Mouse (Mus musculus) MEL (cell line): ENCODE data around the gene Auts2. TPM values are rescaled to one million over a fixed set of nuclear protein-coding genes. Genes with fewer than 3 reads are reported as not detected.

ENCODE experiments used
- DNase-seq: peaks from one replicate; pipeline ENCODE4 v3.0.0; 2011; ENCODE audit warnings: low read depth, low spot score
- H3K27ac ChIP-seq: 2 replicates; pipeline ENCODE4 v1.5.1; 2012; ENCODE audit warnings: low read depth, mild to moderate bottlenecking, control low read depth, low read length, moderate library complexity; ENCODE audit not compliant: control insufficient read depth
- H3K27me3 ChIP-seq, 2 experiments: fragments of 150-350 bp in 1 of 2; sonication (generic) in 1 of 2; 2 replicates each; pipeline ENCODE4 v1.6.1; 2012; ENCODE audit warnings: low read length in 2 of 2, mild to moderate bottlenecking in 2 of 2, improper control_type of control experiment in 1 of 2, moderate library complexity in 1 of 2; ENCODE audit not compliant: insufficient read depth in 2 of 2, control insufficient read depth in 1 of 2
- H3K36me3 ChIP-seq, 2 experiments: 2 replicates each; pipeline ENCODE4 v1.6.1; 2012 to 2014; ENCODE audit warnings: low read length in 2 of 2, improper control_type of control experiment in 1 of 2, inconsistent platforms in 1 of 2, mild to moderate bottlenecking in 1 of 2; ENCODE audit not compliant: insufficient read depth in 2 of 2, control insufficient read depth in 1 of 2
- H3K4me1 ChIP-seq, 2 experiments: fragments of 150-350 bp in 1 of 2; sonication (generic) in 1 of 2; 2 replicates each; pipeline ENCODE4 v1.6.1; 2012; ENCODE audit warnings: low read length in 2 of 2, improper control_type of control experiment in 1 of 2, mild to moderate bottlenecking in 1 of 2; ENCODE audit not compliant: insufficient read depth in 2 of 2, control insufficient read depth in 1 of 2
- H3K4me3 ChIP-seq, 2 experiments: fragments of 150-350 bp in 1 of 2; sonication (generic) in 1 of 2; 2 replicates each; pipeline ENCODE4 v1.5.1; 2012; ENCODE audit warnings: low read depth in 2 of 2, low read length in 2 of 2, mild to moderate bottlenecking in 2 of 2, moderate library complexity in 2 of 2, control low read depth in 1 of 2, improper control_type of control experiment in 1 of 2; ENCODE audit not compliant: control insufficient read depth in 1 of 2, insufficient read depth in 1 of 2
- H3K79me2 ChIP-seq: 2 replicates; pipeline ENCODE4 v1.6.1; 2012; ENCODE audit warnings: mild to moderate bottlenecking, low read length, moderate library complexity; ENCODE audit not compliant: control insufficient read depth, poor library complexity, insufficient read depth
- H3K9ac ChIP-seq: 2 replicates; pipeline ENCODE4 v1.6.1; 2012; ENCODE audit warnings: low read depth, mild to moderate bottlenecking, control low read depth, low read length, moderate library complexity; ENCODE audit not compliant: control insufficient read depth, poor library complexity, severe bottlenecking
- H3K9me3 ChIP-seq: fragments of 150-350 bp; sonication (generic); replicated peaks from 2 replicates; pipeline ENCODE4 v1.6.1; 2012; ENCODE audit warnings: mild to moderate bottlenecking, low read length, improper control_type of control experiment, moderate library complexity; ENCODE audit not compliant: insufficient read depth
- CHD1 ChIP-seq: IDR thresholded peaks from 2 replicates; pipeline ENCODE4 v1.6.1; 2012; ENCODE audit warnings: low read depth, mild to moderate bottlenecking, inconsistent platforms, low read length, improper control_type of control experiment
- ELF1 ChIP-seq: IDR thresholded peaks from 2 replicates; pipeline ENCODE4 v1.6.1; 2014; ENCODE audit warnings: low read depth, mild to moderate bottlenecking, inconsistent platforms, low read length, improper control_type of control experiment, moderate library complexity
- EP300 ChIP-seq, 2 experiments: IDR thresholded peaks; 2 replicates each; pipeline ENCODE4 v1.6.1; 2011; ENCODE audit warnings: improper control_type of control experiment in 2 of 2, low read length in 2 of 2, low read depth in 1 of 2, mild to moderate bottlenecking in 1 of 2
- MAX ChIP-seq: IDR thresholded peaks from 2 replicates; pipeline ENCODE4 v1.6.1; 2011; ENCODE audit warnings: low read length, improper control_type of control experiment
- MAZ ChIP-seq: IDR thresholded peaks from 2 replicates; pipeline ENCODE4 v1.6.1; 2012; ENCODE audit warnings: low read depth, mild to moderate bottlenecking, inconsistent platforms, low read length, improper control_type of control experiment
- MYB ChIP-seq: IDR thresholded peaks from 2 replicates; pipeline ENCODE4 v1.6.1; 2011; ENCODE audit warnings: mild to moderate bottlenecking, low read depth, low read length, improper control_type of control experiment
- NELFE ChIP-seq: IDR thresholded peaks from 2 replicates; pipeline ENCODE4 v1.6.1; 2011; ENCODE audit warnings: low read depth, low read length, improper control_type of control experiment
- POLR2AphosphoS5 ChIP-seq: IDR thresholded peaks from 2 replicates; pipeline ENCODE4 v1.6.1; 2012; ENCODE audit warnings: low read depth, borderline replicate concordance, mild to moderate bottlenecking, inconsistent platforms, low read length, moderate library complexity, mixed read lengths
- RAD21 ChIP-seq: IDR thresholded peaks from 2 replicates; pipeline ENCODE4 v1.6.1; 2011; ENCODE audit warnings: mild to moderate bottlenecking, low read depth, low read length, improper control_type of control experiment
- RCOR1 ChIP-seq: IDR thresholded peaks from 2 replicates; pipeline ENCODE4 v1.6.1; 2012; ENCODE audit warnings: low read depth, mild to moderate bottlenecking, inconsistent platforms, low read length, improper control_type of control experiment
- SIN3A ChIP-seq: IDR thresholded peaks from 2 replicates; pipeline ENCODE4 v1.6.1; 2012; ENCODE audit warnings: low read length, improper control_type of control experiment, inconsistent platforms
- SMC3 ChIP-seq: IDR thresholded peaks from 2 replicates; pipeline ENCODE4 v1.6.1; 2011; ENCODE audit warnings: low read depth, low read length, improper control_type of control experiment
- TAL1 ChIP-seq: IDR thresholded peaks from 2 replicates; pipeline ENCODE4 v1.6.1; 2012; ENCODE audit warnings: mild to moderate bottlenecking, inconsistent platforms, low read length, moderate library complexity, mixed read lengths
- TBP ChIP-seq: IDR thresholded peaks from 2 replicates; pipeline ENCODE4 v1.8.0; 2011; ENCODE audit warnings: low read depth, low read length, improper control_type of control experiment
- TCF12 ChIP-seq: IDR thresholded peaks from 2 replicates; pipeline ENCODE4 v1.6.1; 2014; ENCODE audit warnings: low read depth, mild to moderate bottlenecking, inconsistent platforms, low read length, improper control_type of control experiment, moderate library complexity
- UBTF ChIP-seq: IDR thresholded peaks from 2 replicates; pipeline ENCODE4 v1.6.1; 2012; ENCODE audit warnings: low read depth, mild to moderate bottlenecking, inconsistent platforms, low read length, improper control_type of control experiment, moderate library complexity, borderline replicate concordance; ENCODE audit not compliant: insufficient read depth
- USF1 ChIP-seq: IDR thresholded peaks from 2 replicates; pipeline ENCODE4 v1.6.1; 2014; ENCODE audit warnings: low read depth, mild to moderate bottlenecking, inconsistent platforms, low read length, improper control_type of control experiment, moderate library complexity
- ZMIZ1 ChIP-seq: IDR thresholded peaks from 2 replicates; pipeline ENCODE4 v1.6.1; 2012; ENCODE audit warnings: low read depth, mild to moderate bottlenecking, inconsistent platforms, low read length, improper control_type of control experiment, moderate library complexity
- ZNF384 ChIP-seq: IDR thresholded peaks from 2 replicates; pipeline ENCODE4 v1.6.1; 2012; ENCODE audit warnings: low read depth, mild to moderate bottlenecking, inconsistent platforms, low read length, improper control_type of control experiment
- polyA plus RNA-seq, 2 experiments: library from polyadenylated mRNA; stranded (reverse) in 1 of 2; unstranded in 1 of 2; fragments of >175 nt in 1 of 2; fragments of >200 nt in 1 of 2; gene quantifications; 2 replicates each; pipeline versions ENCODE4 v1.2.1 to v1.2.4; 2012; ENCODE audit warnings: low replicate concordance in 2 of 2, low read depth in 1 of 2; ENCODE audit not compliant: insufficient read length in 2 of 2, insufficient read depth in 1 of 2, missing spikeins in 1 of 2
- total RNA-seq: library from RNA; depleted of rRNA; stranded (reverse); fragments of 300-350 nt; gene quantifications from 2 replicates; pipeline ENCODE4 v1.2.3, GENCODE M21; 2012

Auts2 gene
- total and polyA plus RNA-seq, 3 experiments: not detected

GRCm38 (mm10) chr5:131732631-131733323, 810.4 kb downstream of the Auts2 start:
- Histone ChIP-seq H3K9ac (no peak overlapping the region), H3K4me1 (no peaks in the 10 kb centered on the region), H3K36me3 (no peaks in the 10 kb centered on the region), H3K79me2 (no peaks in the 10 kb centered on the region), H3K9me3 (no peaks in the 10 kb centered on the region), H3K27me3 (no peaks in the 10 kb centered on the region), H3K27ac (no peak overlapping the region), H3K4me3 (no peak overlapping the region)
- TF ChIP-seq TBP (no peak), RCOR1 (no peak), POLR2AphosphoS5 (no peak), MAZ (no peak), MYB (no peak), ELF1 (no peak), MAX (no peak), ZNF384 (no peak), EP300 (IDR thresholded peaks at IDR 0.05; ENCODE audit: low read depth in 1 of 2, low read length in 2 of 2) (no peak), USF1 (no peak), TCF12 (no peak), ZMIZ1 (no peak), CHD1 (no peak), UBTF (no peak), NELFE (no peak), TAL1 (no peak), SIN3A (no peak), SMC3 (no peak), RAD21 (no peak)
- DNase-seq: no peak

GRCm38 (mm10) chr5:131729456-131729855, 813.7 kb downstream of the Auts2 start:
- Histone ChIP-seq H3K9me3 (no peaks in the 10 kb centered on the region), H3K9ac (no peak overlapping the region), H3K4me1 (no peaks in the 10 kb centered on the region), H3K27me3 (no peaks in the 10 kb centered on the region), H3K36me3 (no peaks in the 10 kb centered on the region), H3K4me3 (no peak overlapping the region), H3K27ac (no peak overlapping the region), H3K79me2 (no peaks in the 10 kb centered on the region)
- TF ChIP-seq TBP: no peak
- no peak for DNase-seq
